Mouse (Mus musculus): ENCODE measurements at regions not wholly inside any gene's neighbourhood (a gene's known extent, or its start where the extent isn't known, plus 50 kb on each side); places are given as distances from the start of the nearest gene placed in this dataset.

GRCm38 (mm10) chr1:72951802-72952201, 63.9 kb downstream of the Tnp1 start:
- Histone ChIP-seq H3K4me3 (no peak overlapping the region), H3K36me3 (ENCODE audit: control insufficient read depth, insufficient read depth) (no peaks in the 10 kb centered on the region), H3K27me3 (ENCODE audit: control insufficient read depth, insufficient read depth, insufficient read length) (no peaks in the 10 kb centered on the region), H3K4me2 (ENCODE audit: low read depth) (peak overlapping the region; percentile 63), H3ac (ENCODE audit: control insufficient read depth, insufficient read length) (no peak overlapping the region), H3K79me2 (ENCODE audit: control insufficient read depth, insufficient read depth) (no peaks in the 10 kb centered on the region)
- TF ChIP-seq USF1 (IDR thresholded peaks at IDR 0.05; ENCODE audit: low read depth) (no peak), MYOG (IDR thresholded peaks at IDR 0.05; ENCODE audit: control insufficient read depth in 1 of 3, insufficient read depth in 1 of 3, insufficient read length in 2 of 3, low read depth in 2 of 3) (peak; percentile 62 to 98 (median 95)), SRF (IDR thresholded peaks at IDR 0.05; ENCODE audit: control insufficient read depth, insufficient read length, low read depth) (no peak), TCF12 (IDR thresholded peaks at IDR 0.05; ENCODE audit: insufficient read depth, poor library complexity, severe bottlenecking) (peak; percentile 99), MYOD1 (IDR thresholded peaks at IDR 0.05; ENCODE audit: control insufficient read depth in 1 of 3, insufficient read length in 2 of 3, low read depth in 2 of 3) (peak; percentile 99 to 100 (median 100)), POLR2A (IDR thresholded peaks at IDR 0.05; ENCODE audit: insufficient read length, low read depth) (peak; percentile 25), TCF3 (IDR thresholded peaks at IDR 0.05; ENCODE audit: insufficient read length, low read depth) (peak; percentile 92), MAX (IDR thresholded peaks at IDR 0.05; ENCODE audit: low read depth) (no peak), POLR2AphosphoS2 (IDR thresholded peaks at IDR 0.05; ENCODE audit: insufficient read length, low read depth) (no peak)

- Histone ChIP-seq H3ac (ENCODE audit: control insufficient read depth, insufficient read length) (no peak overlapping the region), H3K36me3 (ENCODE audit: control insufficient read depth, insufficient read depth) (no peaks in the 10 kb centered on the region), H3K4me2 (ENCODE audit: low read depth) (peak overlapping the region; percentile 63), H3K27me3 (ENCODE audit: control insufficient read depth, insufficient read depth, insufficient read length) (no peaks in the 10 kb centered on the region), H3K4me3 (no peak overlapping the region), H3K79me2 (ENCODE audit: control insufficient read depth, insufficient read depth) (no peaks in the 10 kb centered on the region)
- peak; percentile 27 for TF ChIP-seq TCF12 (IDR thresholded peaks at IDR 0.05; ENCODE audit: insufficient read depth, poor library complexity, severe bottlenecking)
- peak in 2 of 3 experiments; percentile 66 to 67 for TF ChIP-seq MYOG (IDR thresholded peaks at IDR 0.05; ENCODE audit: control insufficient read depth in 1 of 3, insufficient read depth in 1 of 3, insufficient read length in 2 of 3, low read depth in 2 of 3)
- TF ChIP-seq USF1 (IDR thresholded peaks at IDR 0.05; ENCODE audit: low read depth): no peak
- peak in 2 of 3 experiments; percentile 53 to 65 for TF ChIP-seq MYOD1 (IDR thresholded peaks at IDR 0.05; ENCODE audit: control insufficient read depth in 1 of 3, insufficient read length in 2 of 3, low read depth in 2 of 3)
- TF ChIP-seq CEBPB (IDR thresholded peaks at IDR 0.05; ENCODE audit: insufficient read depth, poor library complexity, severe bottlenecking): peak; percentile 90
Observed at GRCm38 (mm10) chr1:72951365-72951764, 64.3 kb downstream of the Tnp1 start.

GRCm38 (mm10) chr1:72946235-72946634, 69.5 kb downstream of the Tnp1 start:
- no peaks in the 10 kb centered on the region for H3K36me3 ChIP-seq (ENCODE audit: control insufficient read depth, insufficient read depth)
- H3K79me2 ChIP-seq (ENCODE audit: control insufficient read depth, insufficient read depth): no peaks in the 10 kb centered on the region
- no peak overlapping the region for H3K4me3 ChIP-seq
- H3ac ChIP-seq (ENCODE audit: control insufficient read depth, insufficient read length): no peak overlapping the region
- peak overlapping the region; percentile 42 for H3K4me2 ChIP-seq (ENCODE audit: low read depth)
- no peaks in the 10 kb centered on the region for H3K27me3 ChIP-seq (ENCODE audit: control insufficient read depth, insufficient read depth, insufficient read length)
- TF ChIP-seq CEBPB (IDR thresholded peaks at IDR 0.05; ENCODE audit: insufficient read depth, poor library complexity, severe bottlenecking): no peak
- TF ChIP-seq REST (IDR thresholded peaks at IDR 0.05; ENCODE audit: insufficient read depth, insufficient read length): no peak
- TF ChIP-seq MYOD1 (IDR thresholded peaks at IDR 0.05; ENCODE audit: control insufficient read depth in 1 of 3, insufficient read length in 2 of 3, low read depth in 2 of 3): no peak
- TF ChIP-seq TCF3 (IDR thresholded peaks at IDR 0.05; ENCODE audit: insufficient read length, low read depth): no peak
- TF ChIP-seq POLR2AphosphoS2 (IDR thresholded peaks at IDR 0.05; ENCODE audit: insufficient read length, low read depth): no peak
- TF ChIP-seq POLR2A (IDR thresholded peaks at IDR 0.05; ENCODE audit: insufficient read length, low read depth): no peak
- TF ChIP-seq MYOG (IDR thresholded peaks at IDR 0.05; ENCODE audit: control insufficient read depth in 1 of 3, insufficient read depth in 1 of 3, insufficient read length in 2 of 3, low read depth in 2 of 3): no peak
- no peak for TF ChIP-seq SRF (IDR thresholded peaks at IDR 0.05; ENCODE audit: control insufficient read depth, insufficient read length, low read depth)
- no peak for TF ChIP-seq E2F4 (IDR thresholded peaks at IDR 0.05; ENCODE audit: insufficient read depth)
- no peak for TF ChIP-seq TCF12 (IDR thresholded peaks at IDR 0.05; ENCODE audit: insufficient read depth, poor library complexity, severe bottlenecking)
- no peak for TF ChIP-seq MAX (IDR thresholded peaks at IDR 0.05; ENCODE audit: low read depth)
- no peak for TF ChIP-seq USF1 (IDR thresholded peaks at IDR 0.05; ENCODE audit: low read depth)

GRCm38 (mm10) chr1:72945750-72946102, 70.0 kb downstream of the Tnp1 start:
- peak; percentile 54 for TF ChIP-seq TCF12 (IDR thresholded peaks at IDR 0.05; ENCODE audit: insufficient read depth, poor library complexity, severe bottlenecking)
- peak in 1 of 3 experiments; percentile 82 for TF ChIP-seq MYOG (IDR thresholded peaks at IDR 0.05; ENCODE audit: control insufficient read depth in 1 of 3, insufficient read depth in 1 of 3, insufficient read length in 2 of 3, low read depth in 2 of 3)
- peak; percentile 55 to 81 (median 76) for TF ChIP-seq MYOD1 (IDR thresholded peaks at IDR 0.05; ENCODE audit: control insufficient read depth in 1 of 3, insufficient read length in 2 of 3, low read depth in 2 of 3)
- TF ChIP-seq POLR2AphosphoS2 (IDR thresholded peaks at IDR 0.05; ENCODE audit: insufficient read length, low read depth): no peak
- TF ChIP-seq MAX (IDR thresholded peaks at IDR 0.05; ENCODE audit: low read depth): no peak
- Histone ChIP-seq H3ac (ENCODE audit: control insufficient read depth, insufficient read length) (no peak overlapping the region), H3K4me2 (ENCODE audit: low read depth) (peak overlapping the region; percentile 42), H3K36me3 (ENCODE audit: control insufficient read depth, insufficient read depth) (no peaks in the 10 kb centered on the region), H3K79me2 (ENCODE audit: control insufficient read depth, insufficient read depth) (no peaks in the 10 kb centered on the region), H3K4me3 (no peak overlapping the region), H3K27me3 (ENCODE audit: control insufficient read depth, insufficient read depth, insufficient read length) (no peaks in the 10 kb centered on the region)

Measured in myocyte (in vitro differentiated cells).